Mouse (Mus musculus): ENCODE measurements around the gene Pex13. TPM values are rescaled to one million over a fixed set of nuclear protein-coding genes. Genes with fewer than 3 reads are reported as not detected.

Pex13 gene
- 10.0 and 10.5 TPM in 2 replicates for polyA plus RNA-seq (2015; fragmentation: Nextera tagmentation; extraction: Ambion mirVana)

DNA sequence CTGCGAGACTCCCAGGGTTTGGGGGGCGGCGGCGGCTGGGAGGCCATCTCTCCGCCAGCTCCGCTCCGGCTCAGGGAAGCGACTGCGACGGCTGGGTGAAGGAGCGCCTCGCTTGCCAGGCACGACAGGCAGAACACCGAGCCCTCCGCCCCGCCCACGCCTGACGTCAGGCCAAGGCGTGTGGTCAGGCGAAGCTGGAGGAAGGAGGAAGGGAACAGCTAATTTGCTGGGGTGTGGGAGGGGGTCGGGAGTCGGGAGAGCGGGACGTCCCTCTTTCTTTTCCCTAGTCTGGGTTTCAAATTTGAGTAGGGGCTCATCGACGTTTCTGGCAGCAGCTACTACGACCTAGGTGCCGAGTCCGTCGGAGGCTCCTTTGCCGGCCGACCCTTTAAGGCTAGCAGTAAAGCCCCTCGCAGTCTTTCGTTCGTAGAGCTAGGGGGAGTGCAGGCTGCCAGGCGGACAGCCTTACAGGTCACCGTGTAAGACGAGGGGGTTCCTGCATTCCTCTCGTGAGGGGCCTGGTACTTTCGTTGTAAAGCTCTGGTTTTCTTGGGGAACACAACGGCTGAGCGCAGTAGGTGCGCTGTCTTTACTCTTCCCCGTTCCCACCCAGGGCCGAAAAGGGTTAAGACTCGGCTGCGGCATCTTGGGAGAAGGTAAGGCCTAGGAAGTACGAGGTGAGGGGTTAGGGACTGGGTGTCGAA is at the start of gene Pex13:
Gene Pex13, minus strand, starts transcription at position 162 of the 704 bp plus-strand sequence.
- peak; percentile 97 for ATAC-seq (ENCODE audit: low read depth)
- peak within 1 kb of the TSS; percentile 96 for H3K9ac ChIP-seq (ENCODE audit: low read depth, low read length)
- peak within 1 kb of the TSS; percentile 91 for H3K4me3 ChIP-seq (ENCODE audit: low read depth, low read length)
- peaks cover 4% of the 10 kb centered on the region for H3K4me1 ChIP-seq (ENCODE audit: control insufficient read depth, low read depth, low read length)
- peak within 1 kb of the TSS; percentile 92 for H3K27ac ChIP-seq (ENCODE audit: low read length)
- no peaks in the 10 kb centered on the region for H3K36me3 ChIP-seq (ENCODE audit: control insufficient read depth, insufficient read depth)
- H3K27me3 ChIP-seq (ENCODE audit: control insufficient read depth, insufficient read depth, low read depth, low read length): no peaks in the 10 kb centered on the region
- H3K4me2 ChIP-seq (ENCODE audit: low read depth, low read length): peak within 1 kb of the TSS; percentile 88
- H3K9me3 ChIP-seq (replicated peaks; ENCODE audit: control insufficient read depth, low read length): no peaks in the 10 kb centered on the region
- WGBS (ENCODE audit: insufficient replicate concordance): under 1% methylated on average over 49 of the region's 49 CpGs

GRCm38 (mm10) chr11:23712299-23712698 is 46.5 kb upstream of the Pex13 start:
- H3K9ac ChIP-seq (ENCODE audit: low read depth, low read length): no peak overlapping the region
- peaks cover 8% of the 10 kb centered on the region for H3K36me3 ChIP-seq (ENCODE audit: control insufficient read depth, insufficient read depth)
- no peaks in the 10 kb centered on the region for H3K27me3 ChIP-seq (ENCODE audit: control insufficient read depth, insufficient read depth, low read depth, low read length)
- H3K9me3 ChIP-seq (replicated peaks; ENCODE audit: control insufficient read depth, low read length): no peaks in the 10 kb centered on the region
- no peaks in the 10 kb centered on the region for H3K4me1 ChIP-seq (ENCODE audit: control insufficient read depth, low read depth, low read length)
- H3K4me3 ChIP-seq (ENCODE audit: low read depth, low read length): no peak overlapping the region
- WGBS (ENCODE audit: insufficient replicate concordance): 79% methylated on average over 3 of the region's 3 CpGs
- H3K4me2 ChIP-seq (ENCODE audit: low read depth, low read length): no peak overlapping the region
- H3K27ac ChIP-seq (ENCODE audit: low read length): no peak overlapping the region
- ATAC-seq (ENCODE audit: low read depth): no peak

DNA sequence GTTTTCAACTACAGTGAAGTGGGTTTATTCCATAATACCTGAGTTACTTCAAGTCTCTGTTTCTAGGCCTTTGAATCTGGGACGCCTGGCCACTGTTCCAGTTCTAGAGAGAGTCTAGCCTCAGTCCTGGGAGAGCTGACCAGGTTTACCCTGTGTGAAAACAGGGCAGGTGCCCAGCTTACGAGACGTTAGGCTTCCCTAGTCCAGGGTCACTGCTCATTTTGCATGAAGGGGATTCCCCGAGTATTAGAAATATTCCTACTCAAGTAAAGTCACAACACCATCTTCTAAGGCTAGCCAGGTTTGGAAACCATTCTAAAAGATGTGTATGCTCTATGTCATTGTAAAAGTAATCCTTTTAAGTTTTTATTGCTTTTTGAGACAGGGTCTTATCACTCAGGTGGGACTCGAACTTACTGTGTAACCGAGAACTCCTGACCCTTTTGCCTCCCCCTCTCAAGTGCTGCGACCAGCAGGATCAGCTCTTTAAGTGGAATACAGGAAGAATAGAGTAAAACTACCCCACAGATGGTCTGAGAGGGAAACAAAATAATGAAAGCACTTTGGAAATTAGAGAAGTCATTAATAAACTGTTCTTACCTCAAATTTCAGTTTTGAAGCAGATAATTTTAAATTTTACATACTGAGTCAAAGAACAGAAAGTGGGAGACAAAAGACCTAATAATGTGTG is 39.0 kb upstream of the Pex13 start:
- no peak overlapping the region for H3K4me3 ChIP-seq (ENCODE audit: low read depth, low read length)
- H3K27ac ChIP-seq (ENCODE audit: low read length): no peak overlapping the region
- no peak for ATAC-seq (ENCODE audit: low read depth)

GRCm38 (mm10) chr11:23701831-23702230 is 36.1 kb upstream of the Pex13 start:
- WGBS (ENCODE audit: insufficient replicate concordance): 68% methylated on average over 3 of the region's 3 CpGs
- ATAC-seq (ENCODE audit: low read depth): no peak
- Histone ChIP-seq H3K4me2 (ENCODE audit: low read depth, low read length) (no peak overlapping the region), H3K9me3 (replicated peaks; ENCODE audit: control insufficient read depth, low read length) (no peaks in the 10 kb centered on the region), H3K36me3 (ENCODE audit: control insufficient read depth, insufficient read depth) (0 out of 2 replicates have a peak, but pooled peaks cover 2% of the 10 kb centered on the region), H3K4me1 (ENCODE audit: control insufficient read depth, low read depth, low read length) (no peaks in the 10 kb centered on the region), H3K4me3 (ENCODE audit: low read depth, low read length) (no peak overlapping the region), H3K9ac (ENCODE audit: low read depth, low read length) (no peak overlapping the region), H3K27ac (ENCODE audit: low read length) (no peak overlapping the region), H3K27me3 (ENCODE audit: control insufficient read depth, insufficient read depth, low read depth, low read length) (no peaks in the 10 kb centered on the region)

More for the DNA sequence above, 39.0 kb upstream of the Pex13 start:
- Histone ChIP-seq H3K4me2 (ENCODE audit: low read depth, low read length) (no peak overlapping the region), H3K9ac (ENCODE audit: low read depth, low read length) (no peak overlapping the region), H3K27me3 (ENCODE audit: control insufficient read depth, insufficient read depth, low read depth, low read length) (no peaks in the 10 kb centered on the region), H3K4me1 (ENCODE audit: control insufficient read depth, low read depth, low read length) (no peaks in the 10 kb centered on the region), H3K36me3 (ENCODE audit: control insufficient read depth, insufficient read depth) (peaks cover 6% of the 10 kb centered on the region; the same call in 1 of the 2 replicates), H3K9me3 (replicated peaks; ENCODE audit: control insufficient read depth, low read length) (no peaks in the 10 kb centered on the region)
- 74% methylated on average over 7 of the region's 7 CpGs for WGBS (ENCODE audit: insufficient replicate concordance)

DNA sequence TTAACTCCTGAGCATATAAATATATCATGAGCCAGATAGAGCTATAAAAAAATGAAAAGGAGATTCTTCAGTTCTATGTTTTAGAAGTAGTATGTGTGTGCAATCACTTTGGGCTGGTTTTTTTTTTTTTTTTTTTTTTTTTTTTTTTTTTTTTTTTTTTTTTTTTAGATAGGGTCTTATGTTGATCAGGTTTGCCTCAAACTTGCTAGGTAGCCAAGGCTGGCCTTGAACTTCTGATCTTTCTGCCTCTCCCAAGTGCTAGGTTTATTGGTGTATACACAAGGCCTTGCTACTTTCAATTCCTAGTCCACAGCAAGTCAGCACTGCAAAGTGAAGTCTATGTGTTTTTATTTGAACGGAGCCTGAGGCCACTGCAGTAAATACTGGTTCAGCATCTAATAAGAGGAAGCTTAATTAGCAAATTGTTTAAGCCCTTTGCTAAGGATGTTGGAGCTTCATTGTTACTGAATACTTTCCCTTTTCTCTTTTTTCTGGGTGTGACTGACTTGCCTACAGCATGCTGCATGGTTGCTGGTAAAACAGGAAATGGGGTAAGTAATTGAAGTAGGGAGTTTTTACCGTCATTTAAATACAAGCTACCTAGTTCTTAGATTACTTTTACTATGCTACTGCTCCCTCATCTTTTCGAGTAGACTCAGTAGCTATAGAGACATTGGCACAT is 33.8 kb upstream of the Pex13 start:
- no peak overlapping the region for H3K27ac ChIP-seq (ENCODE audit: low read length)
- H3K9ac ChIP-seq (ENCODE audit: low read depth, low read length): no peak overlapping the region
- H3K4me2 ChIP-seq (ENCODE audit: low read depth, low read length): no peak overlapping the region
- no peaks in the 10 kb centered on the region for H3K27me3 ChIP-seq (ENCODE audit: control insufficient read depth, insufficient read depth, low read depth, low read length)
- no peak for ATAC-seq (ENCODE audit: low read depth)
- 57% methylated on average over 3 of the region's 3 CpGs for WGBS (ENCODE audit: insufficient replicate concordance)
- no peak overlapping the region for H3K4me3 ChIP-seq (ENCODE audit: low read depth, low read length)
- H3K4me1 ChIP-seq (ENCODE audit: control insufficient read depth, low read depth, low read length): no peaks in the 10 kb centered on the region
- no peaks in the 10 kb centered on the region for H3K9me3 ChIP-seq (replicated peaks; ENCODE audit: control insufficient read depth, low read length)
- 0 out of 2 replicates have a peak, but pooled peaks cover 2% of the 10 kb centered on the region for H3K36me3 ChIP-seq (ENCODE audit: control insufficient read depth, insufficient read depth)

- no peak overlapping the region for H3K27ac ChIP-seq (ENCODE audit: low read length)
- H3K27me3 ChIP-seq (ENCODE audit: control insufficient read depth, insufficient read depth, low read depth, low read length): no peaks in the 10 kb centered on the region
- H3K9me3 ChIP-seq (replicated peaks; ENCODE audit: control insufficient read depth, low read length): no peaks in the 10 kb centered on the region
- 0 out of 2 replicates have a peak, but pooled peaks cover 2% of the 10 kb centered on the region for H3K36me3 ChIP-seq (ENCODE audit: control insufficient read depth, insufficient read depth)
- H3K4me1 ChIP-seq (ENCODE audit: control insufficient read depth, low read depth, low read length): no peaks in the 10 kb centered on the region
- H3K9ac ChIP-seq (ENCODE audit: low read depth, low read length): no peak overlapping the region
- WGBS (ENCODE audit: insufficient replicate concordance): 66% methylated on average over 2 of the region's 2 CpGs
- no peak overlapping the region for H3K4me3 ChIP-seq (ENCODE audit: low read depth, low read length)
- ATAC-seq (ENCODE audit: low read depth): no peak
- H3K4me2 ChIP-seq (ENCODE audit: low read depth, low read length): no peak overlapping the region
Observed at GRCm38 (mm10) chr11:23698526-23698925, 32.8 kb upstream of the Pex13 start.

DNA sequence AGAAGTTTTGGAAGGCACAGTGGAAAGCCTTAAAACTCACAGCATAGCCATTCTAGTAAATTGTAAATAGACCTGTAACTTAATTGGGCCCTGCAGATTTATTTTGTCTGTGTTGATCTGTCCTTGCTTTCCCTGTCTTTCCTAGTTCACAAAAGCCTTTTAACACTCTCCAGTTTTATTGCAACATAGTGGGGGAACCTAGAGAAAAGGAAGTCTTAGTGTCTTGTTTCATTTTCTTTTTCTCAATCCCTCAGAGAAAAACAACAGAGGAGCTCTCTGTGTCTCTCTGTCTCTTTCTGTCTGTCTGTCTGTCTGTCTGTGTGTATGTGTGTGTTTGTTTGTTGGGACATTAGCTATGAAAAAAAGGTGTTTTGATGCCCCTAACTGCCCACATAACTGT is 30.1 kb upstream of the Pex13 start:
- Histone ChIP-seq H3K27ac (ENCODE audit: low read length) (no peak overlapping the region), H3K4me3 (ENCODE audit: low read depth, low read length) (no peak overlapping the region), H3K4me1 (ENCODE audit: control insufficient read depth, low read depth, low read length) (no peaks in the 10 kb centered on the region; the same call in 1 of the 2 replicates), H3K4me2 (ENCODE audit: low read depth, low read length) (no peak overlapping the region), H3K36me3 (ENCODE audit: control insufficient read depth, insufficient read depth) (no peaks in the 10 kb centered on the region), H3K27me3 (ENCODE audit: control insufficient read depth, insufficient read depth, low read depth, low read length) (no peaks in the 10 kb centered on the region), H3K9me3 (replicated peaks; ENCODE audit: control insufficient read depth, low read length) (no peaks in the 10 kb centered on the region), H3K9ac (ENCODE audit: low read depth, low read length) (no peak overlapping the region)
- no peak for ATAC-seq (ENCODE audit: low read depth)

DNA sequence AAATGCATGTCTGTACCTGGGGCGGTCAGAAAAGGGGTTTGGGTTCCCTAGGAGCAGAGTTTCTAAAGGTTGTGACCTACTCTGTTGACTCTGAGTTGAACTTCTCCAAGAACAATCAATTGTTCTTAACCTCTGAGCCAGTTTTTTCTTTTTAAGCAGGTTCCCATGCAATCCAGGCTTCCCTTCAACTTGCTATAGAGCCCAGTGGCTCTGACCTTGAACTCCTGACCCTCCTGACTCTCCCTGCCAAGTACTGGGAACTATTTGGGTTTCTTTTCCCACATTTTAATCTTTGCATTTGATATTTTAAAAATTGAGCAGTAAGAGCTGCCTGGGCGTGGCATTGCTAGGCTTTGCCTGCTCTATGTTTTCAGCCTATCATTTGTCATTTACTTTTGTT is 27.5 kb upstream of the Pex13 start:
- Histone ChIP-seq H3K4me2 (ENCODE audit: low read depth, low read length) (no peak overlapping the region), H3K4me1 (ENCODE audit: control insufficient read depth, low read depth, low read length) (no peaks in the 10 kb centered on the region; the same call in 1 of the 2 replicates), H3K36me3 (ENCODE audit: control insufficient read depth, insufficient read depth) (no peaks in the 10 kb centered on the region), H3K9me3 (replicated peaks; ENCODE audit: control insufficient read depth, low read length) (no peaks in the 10 kb centered on the region), H3K4me3 (ENCODE audit: low read depth, low read length) (no peak overlapping the region), H3K27me3 (ENCODE audit: control insufficient read depth, insufficient read depth, low read depth, low read length) (no peaks in the 10 kb centered on the region), H3K27ac (ENCODE audit: low read length) (no peak overlapping the region), H3K9ac (ENCODE audit: low read depth, low read length) (no peak overlapping the region)
- 61% methylated on average over 2 of the region's 2 CpGs for WGBS (ENCODE audit: insufficient replicate concordance)
- no peak for ATAC-seq (ENCODE audit: low read depth)

DNA sequence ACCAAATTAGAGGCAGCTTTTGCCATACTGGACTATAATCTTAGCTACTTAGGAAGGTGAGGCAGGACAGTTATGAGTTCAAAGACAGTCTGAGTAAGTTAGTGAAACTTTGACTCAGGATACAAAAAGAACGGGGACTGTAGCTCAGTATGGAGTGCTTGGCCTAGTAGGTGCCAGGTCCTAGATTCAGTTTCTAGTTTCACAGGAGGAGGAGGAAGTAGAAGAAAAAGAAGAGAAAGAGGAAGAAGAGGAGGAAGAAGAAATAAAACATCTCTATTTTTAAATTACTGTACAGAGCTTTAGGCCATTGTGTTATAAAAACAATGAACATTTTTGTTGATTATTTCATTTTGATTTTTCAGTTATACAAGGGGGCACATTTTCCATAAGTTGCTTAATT is 22.3 kb upstream of the Pex13 start:
- no peak overlapping the region for H3K4me3 ChIP-seq (ENCODE audit: low read depth, low read length)
- H3K4me1 ChIP-seq (ENCODE audit: control insufficient read depth, low read depth, low read length): no peaks in the 10 kb centered on the region; the same call in 1 of the 2 replicates
- H3K36me3 ChIP-seq (ENCODE audit: control insufficient read depth, insufficient read depth): no peaks in the 10 kb centered on the region
- no peaks in the 10 kb centered on the region for H3K27me3 ChIP-seq (ENCODE audit: control insufficient read depth, insufficient read depth, low read depth, low read length)
- H3K9ac ChIP-seq (ENCODE audit: low read depth, low read length): no peak overlapping the region
- ATAC-seq (ENCODE audit: low read depth): no peak
- H3K9me3 ChIP-seq (replicated peaks; ENCODE audit: control insufficient read depth, low read length): no peaks in the 10 kb centered on the region
- no peak overlapping the region for H3K4me2 ChIP-seq (ENCODE audit: low read depth, low read length)
- H3K27ac ChIP-seq (ENCODE audit: low read length): no peak overlapping the region
- WGBS (ENCODE audit: insufficient replicate concordance): 54% methylated on average over 1 of the region's 1 CpGs

All from liver, embryonic 16.5 days (tissue).